Mouse (Mus musculus): ENCODE results near the gene Dmd. TPM values are rescaled to one million over a fixed set of nuclear protein-coding genes. Genes with fewer than 3 reads are reported as not detected.
"Not testable (repeated sequence)": the region's sequence is repeated elsewhere in the genome, so short reads cannot be mapped to it uniquely, and the experiment has no call there.

Gene Dmd
- total and polyA plus RNA-seq, 3 experiments: not detected

- no peaks in the 10 kb centered on the region for H3K79me2 ChIP-seq (ENCODE audit: control insufficient read depth, insufficient read depth, low read length, poor library complexity)
- no peak overlapping the region for H3K9ac ChIP-seq (ENCODE audit: control insufficient read depth, low read depth, low read length, poor library complexity, severe bottlenecking)
- no peak overlapping the region for H3K4me3 ChIP-seq (ENCODE audit: control insufficient read depth in 1 of 2, insufficient read depth in 1 of 2, low read depth in 2 of 2, low read length in 2 of 2)
- TF ChIP-seq MXI1 (IDR thresholded peaks at IDR 0.05; ENCODE audit: low read depth, low read length) (no peak), CHD1 (IDR thresholded peaks at IDR 0.05; ENCODE audit: low read depth, low read length) (no peak), MAFK (IDR thresholded peaks at IDR 0.05; ENCODE audit: borderline replicate concordance, low read depth, low read length) (no peak), MAZ (IDR thresholded peaks at IDR 0.05; ENCODE audit: low read depth, low read length) (no peak), USF2 (IDR thresholded peaks at IDR 0.05; ENCODE audit: borderline replicate concordance in 1 of 2, insufficient read depth in 1 of 2, low read depth in 1 of 2, low read length in 2 of 2) (no peak), MYB (IDR thresholded peaks at IDR 0.05; ENCODE audit: low read depth, low read length) (no peak)
- no peak for DNase-seq (ENCODE audit: low read depth, low spot score)
- no peaks in the 10 kb centered on the region for H3K27me3 ChIP-seq (ENCODE audit: control insufficient read depth in 1 of 2, insufficient read depth in 2 of 2, low read length in 2 of 2)
- H3K36me3 ChIP-seq (ENCODE audit: control insufficient read depth in 1 of 2, insufficient read depth in 2 of 2, low read length in 2 of 2): no peaks in the 10 kb centered on the region
- no peak overlapping the region for H3K27ac ChIP-seq (ENCODE audit: control insufficient read depth, low read depth, low read length)
- no peaks in the 10 kb centered on the region for H3K9me3 ChIP-seq (replicated peaks; ENCODE audit: insufficient read depth, low read length)
- H3K4me1 ChIP-seq (ENCODE audit: control insufficient read depth in 1 of 2, insufficient read depth in 2 of 2, low read length in 2 of 2): no peaks in the 10 kb centered on the region
These were observed 1027.2 kb downstream of the Dmd start for GRCm38 (mm10) chrX:83975895-83976294.

- Histone ChIP-seq H3K4me3 (ENCODE audit: control insufficient read depth in 1 of 2, insufficient read depth in 1 of 2, low read depth in 2 of 2, low read length in 2 of 2) (no peak overlapping the region), H3K27me3 (ENCODE audit: control insufficient read depth in 1 of 2, insufficient read depth in 2 of 2, low read length in 2 of 2) (no peaks in the 10 kb centered on the region), H3K27ac (ENCODE audit: control insufficient read depth, low read depth, low read length) (no peak overlapping the region), H3K79me2 (ENCODE audit: control insufficient read depth, insufficient read depth, low read length, poor library complexity) (no peaks in the 10 kb centered on the region), H3K9me3 (replicated peaks; ENCODE audit: insufficient read depth, low read length) (no peaks in the 10 kb centered on the region), H3K36me3 (ENCODE audit: control insufficient read depth in 1 of 2, insufficient read depth in 2 of 2, low read length in 2 of 2) (no peaks in the 10 kb centered on the region), H3K4me1 (ENCODE audit: control insufficient read depth in 1 of 2, insufficient read depth in 2 of 2, low read length in 2 of 2) (no peaks in the 10 kb centered on the region), H3K9ac (ENCODE audit: control insufficient read depth, low read depth, low read length, poor library complexity, severe bottlenecking) (no peak overlapping the region)
- DNase-seq (ENCODE audit: low read depth, low spot score): peak; percentile 31
- TF ChIP-seq CTCF (IDR thresholded peaks at IDR 0.05 in 2 of 3, conservative IDR thresholded peaks at IDR 0.05 in 1 of 3; ENCODE audit: control insufficient read depth in 1 of 3, insufficient read depth in 1 of 3, low read depth in 2 of 3, low read length in 3 of 3, poor library complexity in 1 of 3, severe bottlenecking in 1 of 3) (peak; percentile 51 to 69 (median 54)), NELFE (IDR thresholded peaks at IDR 0.05; ENCODE audit: low read depth, low read length) (no peak), JUND (IDR thresholded peaks at IDR 0.05; ENCODE audit: low read depth, low read length) (no peak), EP300 (IDR thresholded peaks at IDR 0.05; ENCODE audit: low read depth in 1 of 2, low read length in 2 of 2) (no peak), SMC3 (IDR thresholded peaks at IDR 0.05; ENCODE audit: low read depth, low read length) (peak; percentile 52), MAFK (IDR thresholded peaks at IDR 0.05; ENCODE audit: borderline replicate concordance, low read depth, low read length) (no peak), ZMIZ1 (IDR thresholded peaks at IDR 0.05; ENCODE audit: low read depth, low read length) (no peak), TAL1 (IDR thresholded peaks at IDR 0.05; ENCODE audit: low read length) (no peak), ZC3H11A (IDR thresholded peaks at IDR 0.05; ENCODE audit: low read depth, low read length) (peak; percentile 3; the same call in 1 of the 2 replicates), RAD21 (IDR thresholded peaks at IDR 0.05; ENCODE audit: low read depth, low read length) (peak; percentile 42), RCOR1 (IDR thresholded peaks at IDR 0.05; ENCODE audit: low read depth, low read length) (no peak), GABPA (IDR thresholded peaks at IDR 0.05; ENCODE audit: low read depth, low read length) (no peak)
These were observed 1052.6 kb downstream of the Dmd start for GRCm38 (mm10) chrX:84001294-84001693.

GRCm38 (mm10) chrX:84062431-84062830 is 1113.8 kb downstream of the Dmd start:
- H3K27ac ChIP-seq (ENCODE audit: control insufficient read depth, low read depth, low read length); H3K36me3 ChIP-seq (ENCODE audit: control insufficient read depth in 1 of 2, insufficient read depth in 2 of 2, low read length in 2 of 2); H3K4me1 ChIP-seq (ENCODE audit: control insufficient read depth in 1 of 2, insufficient read depth in 2 of 2, low read length in 2 of 2); H3K27me3 ChIP-seq (ENCODE audit: control insufficient read depth in 1 of 2, insufficient read depth in 2 of 2, low read length in 2 of 2); H3K9me3 ChIP-seq (replicated peaks; ENCODE audit: insufficient read depth, low read length); DNase-seq (ENCODE audit: low read depth, low spot score); H3K4me3 ChIP-seq (ENCODE audit: control insufficient read depth in 1 of 2, insufficient read depth in 1 of 2, low read depth in 2 of 2, low read length in 2 of 2); H3K79me2 ChIP-seq (ENCODE audit: control insufficient read depth, insufficient read depth, low read length, poor library complexity); H3K9ac ChIP-seq (ENCODE audit: control insufficient read depth, low read depth, low read length, poor library complexity, severe bottlenecking): not testable (repeated sequence)
